Mouse (Mus musculus): ENCODE data around the gene Hgf.

- TF ChIP-seq POLR2A (IDR thresholded peaks at IDR 0.05; ENCODE audit: borderline replicate concordance, extremely low read depth, low read depth, low read length) (no peak), CTCF (IDR thresholded peaks at IDR 0.05; ENCODE audit: insufficient read depth, low read length) (no peak)
Observed at GRCm38 (mm10) chr5:16647701-16648100, 94.4 kb downstream of the Hgf start.
